Mouse (Mus musculus) cerebellum, adult 11-12 months (tissue): ENCODE results near the gene Srgap1.

Experiments
- DNase-seq: peaks from one replicate; pipeline ENCODE4 v3.0.0; 2022

Srgap1 gene

GRCm38 (mm10) chr10:121961121-121961893 lies 85.8 kb downstream of the Srgap1 start:
- no peak for DNase-seq

GRCm38 (mm10) chr10:121958741-121959140 lies 88.4 kb downstream of the Srgap1 start:
- no peak for DNase-seq

GRCm38 (mm10) chr10:121956505-121956904 lies 90.6 kb downstream of the Srgap1 start:
- DNase-seq: no peak

- no peak for DNase-seq
Measured at GRCm38 (mm10) chr10:121955730-121956129, 91.4 kb downstream of the Srgap1 start.

- DNase-seq: no peak
Measured at GRCm38 (mm10) chr10:121954877-121955276, 92.2 kb downstream of the Srgap1 start.

GRCm38 (mm10) chr10:121953041-121953440 lies 94.1 kb downstream of the Srgap1 start:
- DNase-seq: no peak

GRCm38 (mm10) chr10:121946173-121946572 lies 100.9 kb downstream of the Srgap1 start:
- DNase-seq: peak; percentile 35

GRCm38 (mm10) chr10:121931909-121932308 lies 115.2 kb downstream of the Srgap1 start:
- DNase-seq: no peak

GRCm38 (mm10) chr10:121926094-121926493 lies 121.0 kb downstream of the Srgap1 start:
- DNase-seq: no peak

- no peak for DNase-seq
Measured at GRCm38 (mm10) chr10:121919016-121919415, 128.1 kb downstream of the Srgap1 start.

GRCm38 (mm10) chr10:121918579-121918978 lies 128.5 kb downstream of the Srgap1 start:
- DNase-seq: no peak

GRCm38 (mm10) chr10:121915530-121915929 lies 131.6 kb downstream of the Srgap1 start:
- no peak for DNase-seq

GRCm38 (mm10) chr10:121904137-121904536 lies 143.0 kb downstream of the Srgap1 start:
- no peak for DNase-seq

GRCm38 (mm10) chr10:121902651-121903050 lies 144.5 kb downstream of the Srgap1 start:
- no peak for DNase-seq

GRCm38 (mm10) chr10:121900772-121901171 lies 146.3 kb downstream of the Srgap1 start:
- DNase-seq: no peak

- no peak for DNase-seq
Measured at GRCm38 (mm10) chr10:121899706-121900105, 147.4 kb downstream of the Srgap1 start.

GRCm38 (mm10) chr10:121897835-121898370 lies 149.2 kb downstream of the Srgap1 start:
- DNase-seq: no peak

- no peak for DNase-seq
Measured at GRCm38 (mm10) chr10:121891390-121892067, 155.6 kb downstream of the Srgap1 start.

GRCm38 (mm10) chr10:121890061-121890460 lies 157.1 kb downstream of the Srgap1 start:
- no peak for DNase-seq

- DNase-seq: no peak
Measured at GRCm38 (mm10) chr10:121886805-121887204, 160.3 kb downstream of the Srgap1 start.

- DNase-seq: no peak
Measured at GRCm38 (mm10) chr10:121885512-121886218, 161.4 kb downstream of the Srgap1 start.

- DNase-seq: no peak
Measured at GRCm38 (mm10) chr10:121882461-121882860, 164.7 kb downstream of the Srgap1 start.

- no peak for DNase-seq
Measured at GRCm38 (mm10) chr10:121878855-121879254, 168.3 kb downstream of the Srgap1 start.
